In the genomic region with DNA sequence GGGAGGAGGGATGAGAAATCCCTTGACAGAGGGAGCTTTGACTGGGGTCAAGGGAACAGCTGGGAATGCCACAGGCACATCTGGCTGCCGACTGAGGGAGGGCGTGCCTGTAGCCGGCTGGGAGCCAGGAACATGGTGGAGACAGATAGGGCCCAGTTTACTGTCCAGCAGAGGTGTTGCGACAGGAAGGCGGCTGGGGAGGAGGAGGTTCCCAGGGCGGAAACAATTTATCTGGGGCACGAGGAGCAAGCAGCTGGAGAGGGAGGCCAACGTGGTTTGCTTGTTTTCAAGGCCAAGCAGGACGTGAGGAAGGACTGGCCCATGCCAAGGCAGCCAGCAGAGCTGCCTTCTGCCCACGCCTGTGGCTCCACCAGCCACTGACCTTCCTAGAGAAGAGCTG, we compare ENCODE assay signal across 8 mouse cellular contexts.
DNase-seq lines count a peak whose midpoint lies in the region; ATAC-seq lines count a peak whose summit lies in the region.
"Had no signal": no experiment of that assay in that cellular context is flagged by ENCODE, and none has a peak within 500 bp of the region (broad histone marks: within the 10 kb centered on the region; RNA-seq: fewer than 3 reads in every experiment).

No protein-coding gene starts in this region.

- no peaks in the 10 kb centered on the region for H3K36me3 ChIP-seq in heart, embryonic 12.5 days
- H3K36me3 ChIP-seq in limb, embryonic 11.5 days (ENCODE audit: control insufficient read depth, insufficient read depth, low read length) = no peaks in the 10 kb centered on the region
- H3K36me3 ChIP-seq: limb, embryonic 13.5 days had no signal

- H3K9me3 ChIP-seq in heart, embryonic 12.5 days (replicated peaks) = no peaks in the 10 kb centered on the region
- H3K9me3 ChIP-seq in limb, embryonic 11.5 days (ENCODE audit: control insufficient read depth, low read length) = no peaks in the 10 kb centered on the region
- H3K9me3 ChIP-seq: limb, embryonic 13.5 days had no signal

- H3K4me3 ChIP-seq in heart, embryonic 12.5 days = no peak overlapping the region
- no peak overlapping the region for H3K4me3 ChIP-seq in limb, embryonic 11.5 days (ENCODE audit: low read depth, low read length)
- H3K4me3 ChIP-seq: limb, embryonic 13.5 days had no signal

- peaks cover 10% of the 10 kb centered on the region for H3K4me1 ChIP-seq in heart, embryonic 12.5 days (replicated peaks)
- peaks cover 13% of the 10 kb centered on the region for H3K4me1 ChIP-seq in limb, embryonic 11.5 days (ENCODE audit: control insufficient read depth, insufficient read depth, low read length)

- H3K4me2 ChIP-seq in heart, embryonic 12.5 days = no peak overlapping the region
- no peak overlapping the region for H3K4me2 ChIP-seq in limb, embryonic 11.5 days (ENCODE audit: low read depth, severe bottlenecking)
- H3K4me2 ChIP-seq: limb, embryonic 13.5 days had no signal

- peaks cover 37% of the 10 kb centered on the region for H3K27me3 ChIP-seq in heart, embryonic 12.5 days (replicated peaks)
- no peaks in the 10 kb centered on the region for H3K27me3 ChIP-seq in limb, embryonic 11.5 days (ENCODE audit: control insufficient read depth, insufficient read depth, low read length)

- no peak overlapping the region for H3K9ac ChIP-seq in heart, embryonic 12.5 days
- H3K9ac ChIP-seq in limb, embryonic 11.5 days (ENCODE audit: low read length) = no peak overlapping the region
- H3K9ac ChIP-seq: limb, embryonic 13.5 days had no signal

- WGBS in heart, embryonic 12.5 days = 4% methylated on average over 10 of the region's 10 CpGs
- 8% methylated on average over 10 of the region's 10 CpGs for whole genome bisulfite sequencing in limb, embryonic 11.5 days

- ATAC-seq in heart, embryonic 12.5 days (ENCODE audit: insufficient number of reproducible peaks, low FRiP score) = peak; percentile 72; the same call in 1 of the 2 replicates
- no peak for ATAC-seq in limb, embryonic 11.5 days (ENCODE audit: insufficient number of reproducible peaks, low FRiP score, low TSS enrichment, low read depth)

- no peak overlapping the region for H3K27ac ChIP-seq in heart, embryonic 12.5 days (ENCODE audit: poor library complexity, severe bottlenecking)
- no peak overlapping the region for H3K27ac ChIP-seq in limb, embryonic 11.5 days (replicated peaks; ENCODE audit: low read depth, low read length)
- H3K27ac ChIP-seq: limb, embryonic 13.5 days had no signal

- peak; percentile 86 for DNase-seq in adrenal gland, postnatal 10 days
- peak; percentile 65 to 70 for DNase-seq in cerebellum, postnatal 14 days
- peak; percentile 54 for DNase-seq in limb, embryonic 11.5 days (ENCODE audit: low spot score)
- DNase-seq in ovary, postnatal 10 days (ENCODE audit: low spot score) = peak; percentile 16
- no peak for DNase-seq in right cerebral cortex, postnatal 25 days
- no peak for DNase-seq in thymus, postnatal 4 days

Comparison
In these comparisons a context has a peak if more than half of its experiments do, and no peak if none do; other contexts are left out.
1. DNase-seq: peak in adrenal gland, postnatal 10 days (single experiment), cerebellum, postnatal 14 days (2 of 2), limb, embryonic 11.5 days (single experiment) and ovary, postnatal 10 days (single experiment); none in right cerebral cortex, postnatal 25 days (single experiment) and thymus, postnatal 4 days (single experiment).